Mouse (Mus musculus) gastrocnemius, adult 8-10 months (tissue): ENCODE results near the gene Ier5l. TPM values are rescaled to one million over a fixed set of nuclear protein-coding genes. Genes with fewer than 3 reads are reported as not detected.
A peak's percentile ranks its signal among the peaks of the same experiment; 100 is the strongest.

ENCODE experiments used
- DNase-seq, 2 experiments: peaks; one replicate each; pipeline ENCODE4 v3.0.0; 2022; ENCODE audit warnings: low spot score in 2 of 2
- total RNA-seq, 4 experiments: library from RNA; stranded (reverse); gene quantifications; 2 replicates each; pipeline ENCODE4 v1.2.4; 2022

Gene Ier5l
- 1 to 10 TPM in 3 of 4 experiments, under 1 TPM in 1; 0.96 to 1.7 (median 1.4) TPM for total RNA-seq

GRCm38 (mm10) chr2:30474039-30474438, at the start of gene Ier5l:
Gene Ier5l (minus strand): TSS chr2:30474219.
- DNase-seq, result peak; percentile 93 to 94

- no peak for DNase-seq
These were observed 49.7 kb upstream of the Ier5l start for GRCm38 (mm10) chr2:30523727-30524126.

GRCm38 (mm10) chr2:30510711-30511380, 36.8 kb upstream of the Ier5l start:
- DNase-seq, result no peak

- DNase-seq, result no peak
These were observed 33.2 kb upstream of the Ier5l start for GRCm38 (mm10) chr2:30507138-30507727.

GRCm38 (mm10) chr2:30503677-30504621, 29.9 kb upstream of the Ier5l start:
- no peak for DNase-seq

GRCm38 (mm10) chr2:30501701-30502100, 27.7 kb upstream of the Ier5l start:
- no peak for DNase-seq

- peak; percentile 52 to 58 for DNase-seq
These were observed 22.2 kb upstream of the Ier5l start for GRCm38 (mm10) chr2:30495909-30496861.

GRCm38 (mm10) chr2:30495000-30495908, 21.2 kb upstream of the Ier5l start:
- DNase-seq, result no peak

- DNase-seq, result no peak
These were observed 16.4 kb upstream of the Ier5l start for GRCm38 (mm10) chr2:30490384-30490783.

GRCm38 (mm10) chr2:30487597-30487996, 13.6 kb upstream of the Ier5l start:
- DNase-seq, result peak; percentile 32 to 41

- no peak for DNase-seq
These were observed 4.5 kb upstream of the Ier5l start for GRCm38 (mm10) chr2:30478526-30478925.

- no peak for DNase-seq
These were observed 2.2 kb upstream of the Ier5l start for GRCm38 (mm10) chr2:30476241-30476640.

GRCm38 (mm10) chr2:30475457-30475856, 1.4 kb upstream of the Ier5l start:
- DNase-seq, result no peak

GRCm38 (mm10) chr2:30474776-30475175, 757 bp upstream of the Ier5l start:
- DNase-seq, result no peak

GRCm38 (mm10) chr2:30473431-30474031, 488 bp downstream of the Ier5l start:
- DNase-seq, result peak in 1 of 2 experiments; percentile 29

GRCm38 (mm10) chr2:30472731-30473351, 1.2 kb downstream of the Ier5l start:
- peak; percentile 36 to 45 for DNase-seq

GRCm38 (mm10) chr2:30471795-30472720, 2.0 kb downstream of the Ier5l start:
- peak; percentile 78 to 83 for DNase-seq

- no peak for DNase-seq
These were observed 3.0 kb downstream of the Ier5l start for GRCm38 (mm10) chr2:30471051-30471450.
